Mouse (Mus musculus) Patski (cell line): Measurements from ENCODE around the gene Trpm3. TPM values are rescaled to one million over a fixed set of nuclear protein-coding genes. Genes with fewer than 3 reads are reported as not detected.
A peak's percentile ranks its signal among the peaks of the same experiment; 100 is the strongest.
"Not testable (repeated sequence)": the region's sequence is repeated elsewhere in the genome, so short reads cannot be mapped to it uniquely, and the experiment has no call there.

ENCODE experiments used
- ATAC-seq: fragments of 100-300 bp; one replicate; pipeline ENCODE4 v1.8.0; 2021
- CTCF ChIA-PET: fragments of 350-600 bp; sonication (Branson Sonifier 250); formaldehyde crosslinking; loops from one replicate; lab custom pipeline; 2022; ENCODE audit warnings: inconsistent platforms; lab: Charles Lee
- POLR2A ChIA-PET: fragments of 350-600 bp; sonication (Branson Sonifier 250); formaldehyde crosslinking; loops from one replicate; lab custom pipeline; 2022; ENCODE audit warnings: antibody characterized with exemption, inconsistent platforms; lab: Charles Lee
- DNase-seq: peaks from one replicate; pipeline ENCODE4 v3.0.0-alpha.2; 2011; ENCODE audit warnings: low read depth, low spot score
- H3K27me3 ChIP-seq: fragments of 371-371 bp; one replicate; pipeline ENCODE4 v1.5.1; 2021
- CTCF ChIP-seq: fragments of 100-300 bp; IDR thresholded peaks from one replicate; pipeline ENCODE4 v1.5.1; 2021
- in situ Hi-C: fragments of 300-500 bp; cut with MboI; formaldehyde crosslinking; loops from 3 replicates; pipeline ENCODE4 v1.11.1; 2018; ENCODE audit warnings: low pct_unique_long_range_greater_than_20kb, mixed read lengths
- polyA plus RNA-seq: library from polyadenylated mRNA; unstranded; gene quantifications from one replicate; pipeline ENCODE4 v1.2.3, GENCODE M21; 2021

Trpm3 gene
- polyA plus RNA-seq, 1 experiment from 2014 or later = 2.0 TPM

- no peaks in the 10 kb centered on the region for H3K27me3 ChIP-seq
- DNase-seq = no peak
- ChIA-PET POLR2A (interaction anchor here (1.1 kb wide), 1 partner anchor 11 kb away, joined by 3 read pairs; no protein-coding TSS in a partner anchor), CTCF (interaction anchor here (0.7 to 2.0 kb wide), 9 partner anchors 8 to 204 kb away, joined by 3 to 9 read pairs (median 3); no protein-coding TSS in a partner anchor)
- in situ Hi-C loops = loop anchor here (10.0 kb wide), 1 partner anchor 218 kb away; no protein-coding TSS in a partner anchor
- TF ChIP-seq CTCF = peak; percentile 75
- peak; percentile 51 for ATAC-seq
Observed at GRCm38 (mm10) chr19:23006517-23007273, 867.8 kb downstream of the Trpm3 start.

- in situ Hi-C loops = loop anchor here (10.0 kb wide), 1 partner anchor 111 kb away; no protein-coding TSS in a partner anchor
- CTCF ChIA-PET = no interaction called here
- no peaks in the 10 kb centered on the region for H3K27me3 ChIP-seq
- DNase-seq (no peak), ATAC-seq (peak; percentile 92)
- TF ChIP-seq CTCF = no peak
- POLR2A ChIA-PET = no interaction called here
Observed at GRCm38 (mm10) chr19:23013695-23014094, 874.8 kb downstream of the Trpm3 start.

GRCm38 (mm10) chr19:23015516-23015915 lies 876.7 kb downstream of the Trpm3 start:
- ATAC-seq (peak; percentile 73), DNase-seq (no peak)
- peak; percentile 75 for TF ChIP-seq CTCF
- POLR2A ChIA-PET = interaction anchor here (0.6 kb wide), 1 partner anchor 74 kb away, joined by 4 read pairs; no protein-coding TSS in a partner anchor
- no peaks in the 10 kb centered on the region for H3K27me3 ChIP-seq
- CTCF ChIA-PET = interaction anchor here (0.6 to 1.9 kb wide), 9 partner anchors 9 to 210 kb away, joined by 3 to 8 read pairs (median 3); no protein-coding TSS in a partner anchor
- in situ Hi-C loops = loop anchor here (10.0 kb wide), 1 partner anchor 109 kb away; no protein-coding TSS in a partner anchor

GRCm38 (mm10) chr19:23018186-23018727 lies 879.4 kb downstream of the Trpm3 start:
- DNase-seq (no peak), ATAC-seq (no peak)
- ChIA-PET CTCF (interaction anchor here (0.7 to 1.3 kb wide), 2 partner anchors 13 to 29 kb away, joined by 3 to 4 read pairs; no protein-coding TSS in a partner anchor), POLR2A (no interaction called here)
- H3K27me3 ChIP-seq = no peaks in the 10 kb centered on the region
- in situ Hi-C loops = loop anchor here (10.0 kb wide), 1 partner anchor 107 kb away; no protein-coding TSS in a partner anchor
- TF ChIP-seq CTCF = no peak

- ChIA-PET CTCF (interaction anchor here (1.6 to 2.1 kb wide), 2 partner anchors 10 to 17 kb away, joined by 8 to 9 read pairs; no protein-coding TSS in a partner anchor), POLR2A (no interaction called here)
- DNase-seq (no peak), ATAC-seq (no peak)
- H3K27me3 ChIP-seq = no peaks in the 10 kb centered on the region
- in situ Hi-C loops = no loop called here
- no peak for TF ChIP-seq CTCF
Observed at GRCm38 (mm10) chr19:23022902-23023301, 884.1 kb downstream of the Trpm3 start.

GRCm38 (mm10) chr19:23023316-23023960 lies 884.6 kb downstream of the Trpm3 start:
- POLR2A ChIA-PET = interaction anchor here (0.5 kb wide), 1 partner anchor 120 kb away, joined by 4 read pairs; no protein-coding TSS in a partner anchor
- ATAC-seq = no peak
- in situ Hi-C loops = no loop called here
- CTCF ChIA-PET = interaction anchor here (1.0 to 2.1 kb wide), 3 partner anchors 9 to 21 kb away, joined by 3 to 9 read pairs (median 8); no protein-coding TSS in a partner anchor
- no peak for TF ChIP-seq CTCF
- no peaks in the 10 kb centered on the region for H3K27me3 ChIP-seq
- DNase-seq = no peak

GRCm38 (mm10) chr19:23024821-23025220 lies 886.0 kb downstream of the Trpm3 start:
- POLR2A ChIA-PET = no interaction called here
- CTCF ChIA-PET = no interaction called here
- DNase-seq = no peak
- ATAC-seq = no peak
- in situ Hi-C loops = no loop called here
- peak; percentile 7 for TF ChIP-seq CTCF
- H3K27me3 ChIP-seq = no peaks in the 10 kb centered on the region

GRCm38 (mm10) chr19:23026427-23026826 lies 887.6 kb downstream of the Trpm3 start:
- DNase-seq = no peak
- POLR2A ChIA-PET = interaction anchor here (0.6 kb wide), 2 partner anchors 95 to 1165 kb away, joined by 3 to 4 read pairs; no protein-coding TSS in a partner anchor
- in situ Hi-C loops = no loop called here
- no peaks in the 10 kb centered on the region for H3K27me3 ChIP-seq
- no peak for TF ChIP-seq CTCF
- CTCF ChIA-PET = interaction anchor here (1.3 to 2.1 kb wide), 2 partner anchors 11 to 22 kb away, joined by 4 to 8 read pairs; no protein-coding TSS in a partner anchor
- ATAC-seq = no peak

GRCm38 (mm10) chr19:23028283-23028682 lies 889.4 kb downstream of the Trpm3 start:
- no peak for TF ChIP-seq CTCF
- in situ Hi-C loops = no loop called here
- ChIA-PET CTCF (interaction anchor here (0.8 kb wide), 1 partner anchor 23 kb away, joined by 3 read pairs; no protein-coding TSS in a partner anchor), POLR2A (interaction anchor here (0.6 kb wide), 1 partner anchor 171 kb away, joined by 4 read pairs; no protein-coding TSS in a partner anchor)
- no peaks in the 10 kb centered on the region for H3K27me3 ChIP-seq
- no peak for DNase-seq
- no peak for ATAC-seq

- CTCF ChIA-PET = interaction anchor here (2.8 kb wide), 1 partner anchor 11 kb away, joined by 8 read pairs; no protein-coding TSS in a partner anchor
- POLR2A ChIA-PET, DNase-seq, ATAC-seq, H3K27me3 ChIP-seq, in situ Hi-C loops: not testable (repeated sequence)
Observed at GRCm38 (mm10) chr19:23033343-23033742, 894.5 kb downstream of the Trpm3 start.
